8 mouse cellular contexts compared by ENCODE assay signal in genomic region chr11:29692111-29692682, GRCm38 (mm10). TPM values are rescaled to one million over a fixed set of nuclear protein-coding genes. Genes with fewer than 3 reads are reported as not detected.
DNase-seq lines count a peak whose midpoint lies in the region; ATAC-seq and TF ChIP-seq lines count a peak whose summit lies in the region.

No protein-coding gene starts in this region.

- H3K4me2 ChIP-seq in forebrain, embryonic 16.5 days (ENCODE audit: low read length): peak overlapping the region; percentile 23
- peak overlapping the region; percentile 37 for H3K4me2 ChIP-seq in hindbrain, embryonic 14.5 days (replicated peaks)
- H3K4me2 ChIP-seq in liver, embryonic 15.5 days: peak overlapping the region; percentile 52
- no peak overlapping the region for H3K4me2 ChIP-seq in neural tube, embryonic 14.5 days (ENCODE audit: low read depth, low read length)

- H3K27ac ChIP-seq in bone marrow, adult 2 months (ENCODE audit: control insufficient read depth, insufficient read depth, low read depth, low read length, poor library complexity): no peak overlapping the region
- H3K27ac ChIP-seq in forebrain, embryonic 16.5 days (ENCODE audit: low read length): peak overlapping the region; percentile 14
- no peak overlapping the region for H3K27ac ChIP-seq in hindbrain, embryonic 14.5 days
- H3K27ac ChIP-seq in liver, embryonic 15.5 days (replicated peaks): peak overlapping the region; percentile 20; the same call in 1 of the 2 replicates
- H3K27ac ChIP-seq in neural tube, embryonic 14.5 days (ENCODE audit: low read depth, low read length): no peak overlapping the region

- no peaks in the 10 kb centered on the region for H3K27me3 ChIP-seq in megakaryocyte, embryonic 14.5 days (replicated peaks)
- no peaks in the 10 kb centered on the region for H3K27me3 ChIP-seq in forebrain, embryonic 16.5 days (replicated peaks; ENCODE audit: control insufficient read depth, insufficient read depth, low read length)
- no peaks in the 10 kb centered on the region for H3K27me3 ChIP-seq in hindbrain, embryonic 14.5 days (ENCODE audit: control insufficient read depth, insufficient read depth, low read length)
- no peaks in the 10 kb centered on the region for H3K27me3 ChIP-seq in liver, embryonic 15.5 days
- H3K27me3 ChIP-seq in neural tube, embryonic 14.5 days (ENCODE audit: control insufficient read depth, insufficient read depth, low read length): no peaks in the 10 kb centered on the region

- ATAC-seq in megakaryocyte, adult 5-6 weeks (ENCODE audit: poor library complexity, severe bottlenecking): no peak
- no peak for ATAC-seq in forebrain, embryonic 16.5 days
- ATAC-seq in hindbrain, embryonic 14.5 days (ENCODE audit: low FRiP score): no peak
- no peak for ATAC-seq in liver, embryonic 15.5 days (ENCODE audit: insufficient read depth)
- ATAC-seq in neural tube, embryonic 14.5 days (ENCODE audit: low read depth): no peak

- H3K9ac ChIP-seq in forebrain, embryonic 16.5 days (replicated peaks; ENCODE audit: low read depth, low read length): no peak overlapping the region
- no peak overlapping the region for H3K9ac ChIP-seq in hindbrain, embryonic 14.5 days
- H3K9ac ChIP-seq in liver, embryonic 15.5 days: no peak overlapping the region
- no peak overlapping the region for H3K9ac ChIP-seq in neural tube, embryonic 14.5 days (replicated peaks; ENCODE audit: low read depth, low read length)

- peaks cover 9% of the 10 kb centered on the region for H3K36me3 ChIP-seq in megakaryocyte, embryonic 14.5 days (replicated peaks; ENCODE audit: low read length)
- no peaks in the 10 kb centered on the region for H3K36me3 ChIP-seq in forebrain, embryonic 16.5 days (ENCODE audit: control insufficient read depth, insufficient read depth)
- H3K36me3 ChIP-seq in hindbrain, embryonic 14.5 days (replicated peaks; ENCODE audit: control insufficient read depth, insufficient read depth): no peaks in the 10 kb centered on the region
- H3K36me3 ChIP-seq in liver, embryonic 15.5 days (replicated peaks): 0 out of 2 replicates have a peak, but pooled peaks cover 3% of the 10 kb centered on the region
- no peaks in the 10 kb centered on the region for H3K36me3 ChIP-seq in neural tube, embryonic 14.5 days (ENCODE audit: control insufficient read depth, insufficient read depth, low read length)

- peak overlapping the region; percentile 97 for H3K4me3 ChIP-seq in megakaryocyte, embryonic 14.5 days (replicated peaks)
- no peak overlapping the region for H3K4me3 ChIP-seq in bone marrow, adult 2 months (replicated peaks; ENCODE audit: control insufficient read depth, low read depth, low read length)
- peak overlapping the region; percentile 98 for H3K4me3 ChIP-seq in forebrain, embryonic 16.5 days (replicated peaks; ENCODE audit: low read length)
- peak overlapping the region; percentile 94 for H3K4me3 ChIP-seq in hindbrain, embryonic 14.5 days (replicated peaks; ENCODE audit: low read length)
- peak overlapping the region; percentile 31 for H3K4me3 ChIP-seq in liver, embryonic 15.5 days (replicated peaks)
- peak overlapping the region; percentile 98; the same call in 1 of the 2 replicates for H3K4me3 ChIP-seq in neural tube, embryonic 14.5 days (ENCODE audit: low read depth, low read length)

- no peak for DNase-seq in hindbrain, embryonic 14.5 days (ENCODE audit: low spot score)
- no peak for DNase-seq in spleen, postnatal 14 days (ENCODE audit: low spot score in 2 of 2)

- 15% methylated on average over 12 of the region's 12 CpGs for WGBS in bone marrow, adult 2 months
- 29% methylated on average over 12 of the region's 12 CpGs for WGBS in forebrain, embryonic 16.5 days
- WGBS in hindbrain, embryonic 14.5 days: 25% methylated on average over 12 of the region's 12 CpGs
- WGBS in liver, embryonic 15.5 days (ENCODE audit: insufficient replicate concordance): 17% methylated on average over 12 of the region's 12 CpGs
- WGBS in neural tube, embryonic 14.5 days: 22% methylated on average over 12 of the region's 12 CpGs

- peaks cover 45% of the 10 kb centered on the region for H3K4me1 ChIP-seq in megakaryocyte, embryonic 14.5 days
- no peaks in the 10 kb centered on the region for H3K4me1 ChIP-seq in bone marrow, adult 2 months (ENCODE audit: control insufficient read depth, insufficient read depth, low read length)
- H3K4me1 ChIP-seq in forebrain, embryonic 16.5 days (replicated peaks; ENCODE audit: control insufficient read depth, insufficient read depth, low read length): peaks cover 9% of the 10 kb centered on the region
- H3K4me1 ChIP-seq in hindbrain, embryonic 14.5 days (replicated peaks; ENCODE audit: control insufficient read depth, insufficient read depth, low read length): peaks cover 20% of the 10 kb centered on the region
- H3K4me1 ChIP-seq in liver, embryonic 15.5 days (replicated peaks): peaks cover 12% of the 10 kb centered on the region
- H3K4me1 ChIP-seq in neural tube, embryonic 14.5 days (ENCODE audit: control insufficient read depth, insufficient read depth, low read length): peaks cover 14% of the 10 kb centered on the region; the same call in 1 of the 2 replicates

- peak; percentile 22; the same call in 1 of the 2 replicates for TF ChIP-seq CTCF in bone marrow, adult 2 months (IDR thresholded peaks at IDR 0.05; ENCODE audit: control insufficient read depth, insufficient read depth, low read length)

- no peaks in the 10 kb centered on the region for H3K9me3 ChIP-seq in megakaryocyte, embryonic 14.5 days
- no peaks in the 10 kb centered on the region for H3K9me3 ChIP-seq in forebrain, embryonic 16.5 days (ENCODE audit: control insufficient read depth, low read length)
- H3K9me3 ChIP-seq in hindbrain, embryonic 14.5 days (ENCODE audit: control insufficient read depth, low read length): no peaks in the 10 kb centered on the region
- no peaks in the 10 kb centered on the region for H3K9me3 ChIP-seq in liver, embryonic 15.5 days (replicated peaks)
- H3K9me3 ChIP-seq in neural tube, embryonic 14.5 days (ENCODE audit: control insufficient read depth, low read length): no peaks in the 10 kb centered on the region

- no peak for TF ChIP-seq POLR2A in bone marrow, adult 2 months (IDR thresholded peaks at IDR 0.05; ENCODE audit: borderline replicate concordance, control insufficient read depth, low read depth, low read length)

RNA-seq across cellular contexts. Expression of gene Rtn4, which starts 0.6 kb away (rescaled TPM):
- polyA plus RNA-seq in megakaryocyte, embryonic 14.5 days (2012; ENCODE audit: insufficient read depth, low replicate concordance): 295 and 641 TPM in 2 replicates
- total RNA-seq in megakaryocyte, adult 5-6 weeks (2015): 129 and 142 TPM in 2 replicates
- 128 and 135 TPM in 2 replicates for total RNA-seq in megakaryocyte, adult 5-6 weeks (2017)
- polyA plus RNA-seq in bone marrow, adult 2 months (2011; ENCODE audit: insufficient read depth, insufficient read length, low replicate concordance, missing spikeins): 45.8 and 128 TPM in 2 replicates
- 131 and 134 TPM in 2 replicates for polyA plus RNA-seq in forebrain, embryonic 16.5 days (2015; fragmentation: Nextera tagmentation; extraction: Ambion mirVana)
- polyA plus RNA-seq in hindbrain, embryonic 14.5 days (2014; fragmentation: Nextera tagmentation; extraction: Ambion mirVana): 112 and 120 TPM in 2 replicates
- polyA plus RNA-seq in liver, embryonic 15.5 days (2015; fragmentation: Nextera tagmentation; extraction: Ambion mirVana): 11.7 and 12.0 TPM in 2 replicates
- polyA plus RNA-seq in neural tube, embryonic 14.5 days (2014; fragmentation: Nextera tagmentation; extraction: Ambion mirVana): 91.9 and 99.9 TPM in 2 replicates

Comparison
In these comparisons a context has a peak if more than half of its experiments do, and no peak if none do; other contexts are left out.
1. H3K27ac ChIP-seq: peak in forebrain, embryonic 16.5 days (single experiment) and liver, embryonic 15.5 days (single experiment); none in bone marrow, adult 2 months (single experiment), hindbrain, embryonic 14.5 days (single experiment) and neural tube, embryonic 14.5 days (single experiment).